Mouse (Mus musculus): ENCODE results near the gene Gm21988. TPM values are rescaled to one million over a fixed set of nuclear protein-coding genes. Genes with fewer than 3 reads are reported as not detected.

The Gm21988 gene
- total and polyA plus RNA-seq, 2 experiments from 2014 or later: 8.6 to 15.2 TPM

DNA sequence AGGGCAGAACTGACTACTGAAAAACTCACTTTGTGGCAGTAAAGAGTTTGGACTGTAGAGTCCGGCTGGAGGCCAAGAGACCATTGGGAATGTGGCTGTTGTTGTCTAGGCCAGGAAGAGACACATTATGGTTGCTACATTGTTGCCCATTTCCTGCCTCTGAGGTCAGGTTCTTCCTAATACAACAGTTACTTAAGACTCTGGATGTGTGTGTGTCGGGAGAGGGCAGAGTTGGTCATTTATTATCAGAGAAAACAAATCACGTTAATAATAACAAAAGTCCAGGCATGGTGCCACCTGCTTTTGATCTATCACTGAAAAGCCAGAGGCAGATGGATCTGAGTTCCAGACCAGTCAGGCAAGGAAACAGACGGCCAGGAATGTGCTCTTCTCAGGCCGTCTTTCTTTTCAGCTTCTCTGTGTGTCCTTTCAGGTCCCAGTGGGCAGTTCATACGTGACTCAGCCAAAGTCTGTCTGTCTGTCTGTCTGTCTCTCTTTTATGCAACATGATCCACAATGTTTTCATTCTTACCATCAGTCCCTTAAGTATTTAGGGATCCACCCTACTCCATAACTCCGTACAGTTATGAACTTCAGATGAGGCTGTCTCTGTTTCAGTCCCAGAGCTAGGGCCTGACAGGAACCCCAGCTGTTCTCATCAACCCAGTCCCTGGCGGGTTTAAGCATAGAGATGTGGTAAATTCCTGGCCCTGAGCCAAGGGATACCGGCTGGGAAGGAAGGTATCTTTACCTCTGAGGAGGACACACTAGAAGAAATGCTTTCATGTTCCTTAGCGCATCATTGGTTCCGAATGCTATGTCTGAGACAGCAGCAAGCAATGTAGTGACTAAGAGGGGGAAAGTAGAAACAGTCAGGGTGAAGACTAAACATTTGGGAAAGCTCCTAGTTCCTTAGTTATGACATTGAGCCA is 46.0 kb downstream of the Gm21988 start:
- H3K9me3 ChIP-seq (replicated peaks; ENCODE audit: control insufficient read depth, low read length): no peaks in the 10 kb centered on the region
- 50% methylated on average over 11 of the region's 11 CpGs for WGBS
- ATAC-seq (ENCODE audit: insufficient read depth, low read depth) (no peak), DNase-seq (ENCODE audit: low spot score) (no peak)
- no peak overlapping the region for H3K4me2 ChIP-seq (ENCODE audit: low read depth, low read length)
- no peaks in the 10 kb centered on the region for H3K4me1 ChIP-seq (ENCODE audit: control insufficient read depth, insufficient read depth)
- no peak overlapping the region for H3K9ac ChIP-seq (replicated peaks; ENCODE audit: low read depth, low read length)
- H3K4me3 ChIP-seq (ENCODE audit: low read depth, low read length): no peak overlapping the region
- H3K27me3 ChIP-seq (ENCODE audit: control insufficient read depth, insufficient read depth, low read length): no peaks in the 10 kb centered on the region
- H3K36me3 ChIP-seq (replicated peaks; ENCODE audit: control insufficient read depth, insufficient read depth, low read length): no peaks in the 10 kb centered on the region
- H3K27ac ChIP-seq (ENCODE audit: low read depth): no peak overlapping the region
- no peak for TF ChIP-seq CTCF (IDR thresholded peaks at IDR 0.05; ENCODE audit: low read depth)
- TF ChIP-seq EP300 (IDR thresholded peaks at IDR 0.05; ENCODE audit: low read depth): no peak

DNA sequence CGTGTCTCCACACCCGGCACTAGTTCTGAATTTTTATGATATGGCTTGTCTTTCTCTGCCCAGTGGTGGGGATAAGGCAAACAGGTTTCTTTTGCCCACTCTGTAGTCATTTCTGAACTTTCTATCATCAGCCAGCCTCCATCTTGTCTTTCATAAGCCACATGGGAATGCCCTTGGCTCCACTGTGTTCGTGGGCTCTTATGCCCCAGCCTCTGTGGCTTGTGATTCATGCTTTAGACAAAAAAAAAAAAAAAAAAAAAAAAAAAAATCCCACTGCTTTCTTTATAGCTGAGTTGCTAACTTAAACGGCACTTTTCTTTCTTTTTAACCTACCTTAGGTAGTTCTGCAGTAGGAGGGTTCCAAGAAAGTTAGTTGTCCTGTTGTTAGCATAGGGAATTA is 47.5 kb downstream of the Gm21988 start:
- no peak for ATAC-seq (ENCODE audit: insufficient read depth, low read depth)
- 71% methylated on average over 4 of the region's 4 CpGs for WGBS

GRCm38 (mm10) chr11:70191188-70191587 is 48.4 kb downstream of the Gm21988 start:
- Histone ChIP-seq H3K27me3 (ENCODE audit: control insufficient read depth, insufficient read depth, low read length) (no peaks in the 10 kb centered on the region), H3K4me3 (ENCODE audit: low read depth, low read length) (no peak overlapping the region), H3K27ac (ENCODE audit: low read depth) (no peak overlapping the region), H3K4me1 (ENCODE audit: control insufficient read depth, insufficient read depth) (no peaks in the 10 kb centered on the region), H3K36me3 (replicated peaks; ENCODE audit: control insufficient read depth, insufficient read depth, low read length) (no peaks in the 10 kb centered on the region), H3K4me2 (ENCODE audit: low read depth, low read length) (no peak overlapping the region), H3K9me3 (replicated peaks; ENCODE audit: control insufficient read depth, low read length) (no peaks in the 10 kb centered on the region), H3K9ac (replicated peaks; ENCODE audit: low read depth, low read length) (no peak overlapping the region)
- TF ChIP-seq CTCF (IDR thresholded peaks at IDR 0.05; ENCODE audit: low read depth) (no peak), EP300 (IDR thresholded peaks at IDR 0.05; ENCODE audit: low read depth) (no peak)
- WGBS: 66% methylated on average over 6 of the region's 6 CpGs
- ATAC-seq (ENCODE audit: insufficient read depth, low read depth) (no peak), DNase-seq (ENCODE audit: low spot score) (no peak)

More for the DNA sequence above, 47.5 kb downstream of the Gm21988 start:
- Histone ChIP-seq H3K27me3 (ENCODE audit: control insufficient read depth, insufficient read depth, low read length) (no peaks in the 10 kb centered on the region), H3K9me3 (replicated peaks; ENCODE audit: control insufficient read depth, low read length) (no peaks in the 10 kb centered on the region), H3K27ac (ENCODE audit: low read depth) (no peak overlapping the region), H3K4me3 (ENCODE audit: low read depth, low read length) (no peak overlapping the region), H3K9ac (replicated peaks; ENCODE audit: low read depth, low read length) (no peak overlapping the region), H3K4me1 (ENCODE audit: control insufficient read depth, insufficient read depth) (no peaks in the 10 kb centered on the region), H3K36me3 (replicated peaks; ENCODE audit: control insufficient read depth, insufficient read depth, low read length) (no peaks in the 10 kb centered on the region), H3K4me2 (ENCODE audit: low read depth, low read length) (no peak overlapping the region)
- no peak for DNase-seq (ENCODE audit: low spot score)
- no peak for TF ChIP-seq EP300 (IDR thresholded peaks at IDR 0.05; ENCODE audit: low read depth)
- TF ChIP-seq CTCF (IDR thresholded peaks at IDR 0.05; ENCODE audit: low read depth): no peak

- Histone ChIP-seq H3K4me2 (ENCODE audit: low read depth, low read length) (no peak overlapping the region; the same call in 1 of the 2 replicates), H3K9ac (replicated peaks; ENCODE audit: low read depth, low read length) (no peak overlapping the region), H3K27me3 (ENCODE audit: control insufficient read depth, insufficient read depth, low read length) (no peaks in the 10 kb centered on the region), H3K9me3 (replicated peaks; ENCODE audit: control insufficient read depth, low read length) (no peaks in the 10 kb centered on the region), H3K4me3 (ENCODE audit: low read depth, low read length) (no peak overlapping the region), H3K4me1 (ENCODE audit: control insufficient read depth, insufficient read depth) (no peaks in the 10 kb centered on the region), H3K36me3 (replicated peaks; ENCODE audit: control insufficient read depth, insufficient read depth, low read length) (no peaks in the 10 kb centered on the region), H3K27ac (ENCODE audit: low read depth) (no peak overlapping the region)
- no peak for ATAC-seq (ENCODE audit: insufficient read depth, low read depth)
- WGBS: 75% methylated on average over 28 of the region's 28 CpGs
- DNase-seq (ENCODE audit: low spot score): no peak
- TF ChIP-seq EP300 (IDR thresholded peaks at IDR 0.05; ENCODE audit: low read depth) (no peak), CTCF (IDR thresholded peaks at IDR 0.05; ENCODE audit: low read depth) (no peak)
Measured at GRCm38 (mm10) chr11:70189319-70190134, 50.1 kb downstream of the Gm21988 start.

MicroRNA genes within 50 kb of the gene (microRNA counts, 519-probe panel; counts per million panel counts)
- microRNA mmu-miR-195 (not detected), microRNA mmu-miR-497 (1,491 counts per million, percentile 13 among the panel's probes with 10 or more counts)

Small RNAs within 50 kb of the gene (microRNA-seq; reads per million reads assigned to microRNA genes)
- gene Mir195a (1,312 reads per million, percentile 81 among the genes with 10 or more reads in this experiment), gene Mir497 (not detected), gene Mir497b (not detected)

Other genes starting within 250 kb of the Gm21988 start
- 208 and 305 TPM in 2 replicates for gene Gabarap, start 248.7 kb downstream of the Gm21988 start, total RNA-seq (2014; rRNA removed; ENCODE audit: low replicate concordance)
- gene Gabarap, start 248.7 kb downstream of the Gm21988 start, polyA plus RNA-seq (2015; fragmentation: Nextera tagmentation; extraction: Ambion mirVana): 472 and 510 TPM in 2 replicates
- gene Phf23, start 244.1 kb downstream of the Gm21988 start, total RNA-seq (2014; rRNA removed; ENCODE audit: low replicate concordance): 27.4 and 54.8 TPM in 2 replicates
- 30.3 and 34.2 TPM in 2 replicates for gene Phf23, start 244.1 kb downstream of the Gm21988 start, polyA plus RNA-seq (2015; fragmentation: Nextera tagmentation; extraction: Ambion mirVana)
- gene Dvl2, start 239.2 kb downstream of the Gm21988 start, total RNA-seq (2014; rRNA removed; ENCODE audit: low replicate concordance): 10.8 TPM in 2 replicates
- 6.5 and 7.5 TPM in 2 replicates for gene Dvl2, start 239.2 kb downstream of the Gm21988 start, polyA plus RNA-seq (2015; fragmentation: Nextera tagmentation; extraction: Ambion mirVana)
- gene Acadvl, start 224.4 kb downstream of the Gm21988 start, total RNA-seq (2014; rRNA removed; ENCODE audit: low replicate concordance): 378 and 469 TPM in 2 replicates
- gene Acadvl, start 224.4 kb downstream of the Gm21988 start, polyA plus RNA-seq (2015; fragmentation: Nextera tagmentation; extraction: Ambion mirVana): 815 and 873 TPM in 2 replicates
- gene Dlg4, start 222.9 kb downstream of the Gm21988 start, total RNA-seq (2014; rRNA removed; ENCODE audit: low replicate concordance): 3.4 and 10.3 TPM in 2 replicates
- 2.2 TPM in 2 replicates for gene Dlg4, start 222.9 kb downstream of the Gm21988 start, polyA plus RNA-seq (2015; fragmentation: Nextera tagmentation; extraction: Ambion mirVana)
- gene Asgr1, start 185.7 kb downstream of the Gm21988 start, total RNA-seq (2014; rRNA removed; ENCODE audit: low replicate concordance): not detected in 2 replicates
- gene Asgr1, start 185.7 kb downstream of the Gm21988 start, polyA plus RNA-seq (2015; fragmentation: Nextera tagmentation; extraction: Ambion mirVana): not detected in 2 replicates
- not detected in 2 replicates for gene Asgr2, start 147.2 kb downstream of the Gm21988 start, total RNA-seq (2014; rRNA removed; ENCODE audit: low replicate concordance)
- gene Asgr2, start 147.2 kb downstream of the Gm21988 start, polyA plus RNA-seq (2015; fragmentation: Nextera tagmentation; extraction: Ambion mirVana): not detected in 2 replicates
- not detected in 2 replicates for gene Mgl2, start 109.5 kb downstream of the Gm21988 start, total RNA-seq (2014; rRNA removed; ENCODE audit: low replicate concordance)
- gene Mgl2, start 109.5 kb downstream of the Gm21988 start, polyA plus RNA-seq (2015; fragmentation: Nextera tagmentation; extraction: Ambion mirVana): not detected in 2 replicates
- gene Clec10a, start 83.6 kb downstream of the Gm21988 start, total RNA-seq (2014; rRNA removed; ENCODE audit: low replicate concordance): not detected in 2 replicates
- gene Clec10a, start 83.6 kb downstream of the Gm21988 start, polyA plus RNA-seq (2015; fragmentation: Nextera tagmentation; extraction: Ambion mirVana): 0.45 and 0.47 TPM in 2 replicates
- 3.1 TPM in 1 of 2 replicates, not detected in the other for gene Slc16a11, start 27.1 kb downstream of the Gm21988 start, total RNA-seq (2014; rRNA removed; ENCODE audit: low replicate concordance)
- 0.25 and 0.58 TPM in 2 replicates for gene Slc16a11, start 27.1 kb downstream of the Gm21988 start, polyA plus RNA-seq (2015; fragmentation: Nextera tagmentation; extraction: Ambion mirVana)
- 3.1 and 5.5 TPM in 2 replicates for gene Slc16a13, start 18.8 kb downstream of the Gm21988 start, total RNA-seq (2014; rRNA removed; ENCODE audit: low replicate concordance)
- gene Slc16a13, start 18.8 kb downstream of the Gm21988 start, polyA plus RNA-seq (2015; fragmentation: Nextera tagmentation; extraction: Ambion mirVana): 4.4 and 4.5 TPM in 2 replicates
- 12.8 and 44.1 TPM in 2 replicates for gene Bcl6b, start 10.0 kb downstream of the Gm21988 start, total RNA-seq (2014; rRNA removed; ENCODE audit: low replicate concordance)
- 16.8 and 18.9 TPM in 2 replicates for gene Bcl6b, start 10.0 kb downstream of the Gm21988 start, polyA plus RNA-seq (2015; fragmentation: Nextera tagmentation; extraction: Ambion mirVana)
- gene 0610010K14Rik, start 1.9 kb downstream of the Gm21988 start, total RNA-seq (2014; rRNA removed; ENCODE audit: low replicate concordance): 47.7 and 60.5 TPM in 2 replicates
- 96.5 and 102 TPM in 2 replicates for gene 0610010K14Rik, start 1.9 kb downstream of the Gm21988 start, polyA plus RNA-seq (2015; fragmentation: Nextera tagmentation; extraction: Ambion mirVana)
- gene Rnasek, start within 50 bp of the Gm21988 start, total RNA-seq (2014; rRNA removed; ENCODE audit: low replicate concordance): 13.1 and 75.0 TPM in 2 replicates
- 311 and 336 TPM in 2 replicates for gene Rnasek, start within 50 bp of the Gm21988 start, polyA plus RNA-seq (2015; fragmentation: Nextera tagmentation; extraction: Ambion mirVana)
- 1.4 and 2.5 TPM in 2 replicates for gene Alox12, start 15.5 kb upstream of the Gm21988 start, total RNA-seq (2014; rRNA removed; ENCODE audit: low replicate concordance)
- 2.3 TPM in 2 replicates for gene Alox12, start 15.5 kb upstream of the Gm21988 start, polyA plus RNA-seq (2015; fragmentation: Nextera tagmentation; extraction: Ambion mirVana)
- not detected in 2 replicates for gene Alox12e, start 82.8 kb upstream of the Gm21988 start, total RNA-seq (2014; rRNA removed; ENCODE audit: low replicate concordance)
- 0.05 TPM in 1 of 2 replicates, not detected in the other for gene Alox12e, start 82.8 kb upstream of the Gm21988 start, polyA plus RNA-seq (2015; fragmentation: Nextera tagmentation; extraction: Ambion mirVana)
- gene Alox15, start 112.2 kb upstream of the Gm21988 start, total RNA-seq (2014; rRNA removed; ENCODE audit: low replicate concordance): 0.23 TPM in 1 of 2 replicates, not detected in the other
- gene Alox15, start 112.2 kb upstream of the Gm21988 start, polyA plus RNA-seq (2015; fragmentation: Nextera tagmentation; extraction: Ambion mirVana): 0.11 and 0.22 TPM in 2 replicates
- gene Pelp1, start 170.2 kb upstream of the Gm21988 start, total RNA-seq (2014; rRNA removed; ENCODE audit: low replicate concordance): 15.1 and 15.9 TPM in 2 replicates
- 10.9 and 11.0 TPM in 2 replicates for gene Pelp1, start 170.2 kb upstream of the Gm21988 start, polyA plus RNA-seq (2015; fragmentation: Nextera tagmentation; extraction: Ambion mirVana)
- 9.5 and 27.5 TPM in 2 replicates for gene Arrb2, start 192.8 kb upstream of the Gm21988 start, total RNA-seq (2014; rRNA removed; ENCODE audit: low replicate concordance)
- gene Arrb2, start 192.8 kb upstream of the Gm21988 start, polyA plus RNA-seq (2015; fragmentation: Nextera tagmentation; extraction: Ambion mirVana): 4.8 and 6.0 TPM in 2 replicates
- 9.0 and 28.3 TPM in 2 replicates for gene Med11, start 212.1 kb upstream of the Gm21988 start, total RNA-seq (2014; rRNA removed; ENCODE audit: low replicate concordance)
- gene Med11, start 212.1 kb upstream of the Gm21988 start, polyA plus RNA-seq (2015; fragmentation: Nextera tagmentation; extraction: Ambion mirVana): 13.7 and 15.9 TPM in 2 replicates
- gene Zmynd15, start 219.6 kb upstream of the Gm21988 start, total RNA-seq (2014; rRNA removed; ENCODE audit: low replicate concordance): 0.04 and 5.0 TPM in 2 replicates
- 1.3 TPM in 2 replicates for gene Zmynd15, start 219.6 kb upstream of the Gm21988 start, polyA plus RNA-seq (2015; fragmentation: Nextera tagmentation; extraction: Ambion mirVana)
- 5.9 and 12.8 TPM in 2 replicates for gene Cxcl16, start 220.2 kb upstream of the Gm21988 start, total RNA-seq (2014; rRNA removed; ENCODE audit: low replicate concordance)
- 9.8 and 11.3 TPM in 2 replicates for gene Cxcl16, start 220.2 kb upstream of the Gm21988 start, polyA plus RNA-seq (2015; fragmentation: Nextera tagmentation; extraction: Ambion mirVana)

All from heart, postnatal 0 days (tissue).